Mouse (Mus musculus): ENCODE measurements around the gene Mrc2. TPM values are rescaled to one million over a fixed set of nuclear protein-coding genes. Genes with fewer than 3 reads are reported as not detected.

The Mrc2 gene
- polyA plus RNA-seq (2014; fragmentation: Nextera tagmentation; extraction: Ambion mirVana) = 4.4 and 6.1 TPM in 2 replicates

- peak within 1 kb of the TSS; percentile 97 for H3K4me2 ChIP-seq (ENCODE audit: low read length)
- under 1% methylated on average over 64 of the region's 75 CpGs for WGBS
- H3K27me3 ChIP-seq (ENCODE audit: control insufficient read depth, insufficient read depth, low read length) = no peaks in the 10 kb centered on the region
- peak within 1 kb of the TSS; percentile 59 to 60 for H3K4me3 ChIP-seq (ENCODE audit: control insufficient read depth in 1 of 2, insufficient read depth in 1 of 2, low read depth in 1 of 2, low read length in 2 of 2)
- H3K9ac ChIP-seq (ENCODE audit: low read length) = peak within 1 kb of the TSS; percentile 80
- ATAC-seq (ENCODE audit: insufficient number of reproducible peaks, insufficient read depth, low FRiP score, low read depth) = peak; percentile 58
- peak within 1 kb of the TSS; percentile 70 to 76 for H3K27ac ChIP-seq (replicated peaks in 1 of 2; ENCODE audit: control insufficient read depth in 1 of 2, insufficient read depth in 1 of 2, low read depth in 2 of 2, low read length in 2 of 2)
- H3K36me3 ChIP-seq (ENCODE audit: control insufficient read depth, insufficient read depth, low read length) = peaks cover 17% of the 10 kb centered on the region
- no peaks in the 10 kb centered on the region for H3K9me3 ChIP-seq (ENCODE audit: control insufficient read depth, low read length)
- H3K4me1 ChIP-seq (ENCODE audit: control insufficient read depth in 2 of 2, insufficient read depth in 2 of 2, low read length in 2 of 2) = peaks cover 22 to 43% of the 10 kb centered on the region in 2 experiments
These were observed at the start of gene Mrc2 for GRCm38 (mm10) chr11:105292124-105293071. Gene Mrc2, plus strand, starts transcription at chr11:105292643.

GRCm38 (mm10) chr11:105246369-105246768, 46.1 kb upstream of the Mrc2 start:
- peaks cover 91% of the 10 kb centered on the region for H3K36me3 ChIP-seq (ENCODE audit: control insufficient read depth, insufficient read depth, low read length)
- no peak overlapping the region for H3K9ac ChIP-seq (ENCODE audit: low read length)
- no peaks in the 10 kb centered on the region for H3K9me3 ChIP-seq (ENCODE audit: control insufficient read depth, low read length)
- no peak overlapping the region for H3K4me3 ChIP-seq (ENCODE audit: control insufficient read depth in 1 of 2, insufficient read depth in 1 of 2, low read depth in 1 of 2, low read length in 2 of 2)
- no peak for ATAC-seq (ENCODE audit: insufficient number of reproducible peaks, insufficient read depth, low FRiP score, low read depth)
- H3K4me1 ChIP-seq (ENCODE audit: control insufficient read depth in 2 of 2, insufficient read depth in 2 of 2, low read length in 2 of 2) = no peaks in the 10 kb centered on the region
- no peaks in the 10 kb centered on the region for H3K27me3 ChIP-seq (ENCODE audit: control insufficient read depth, insufficient read depth, low read length)
- 97% methylated on average over 1 of the region's 1 CpGs for WGBS
- H3K27ac ChIP-seq (replicated peaks in 1 of 2; ENCODE audit: control insufficient read depth in 1 of 2, insufficient read depth in 1 of 2, low read depth in 2 of 2, low read length in 2 of 2) = no peak overlapping the region
- no peak overlapping the region for H3K4me2 ChIP-seq (ENCODE audit: low read length)

GRCm38 (mm10) chr11:105246785-105247184, 45.7 kb upstream of the Mrc2 start:
- Histone ChIP-seq H3K27ac (replicated peaks in 1 of 2; ENCODE audit: control insufficient read depth in 1 of 2, insufficient read depth in 1 of 2, low read depth in 2 of 2, low read length in 2 of 2) (no peak overlapping the region), H3K4me1 (ENCODE audit: control insufficient read depth in 2 of 2, insufficient read depth in 2 of 2, low read length in 2 of 2) (no peaks in the 10 kb centered on the region), H3K9ac (ENCODE audit: low read length) (no peak overlapping the region), H3K27me3 (ENCODE audit: control insufficient read depth, insufficient read depth, low read length) (no peaks in the 10 kb centered on the region), H3K4me3 (ENCODE audit: control insufficient read depth in 1 of 2, insufficient read depth in 1 of 2, low read depth in 1 of 2, low read length in 2 of 2) (no peak overlapping the region), H3K9me3 (ENCODE audit: control insufficient read depth, low read length) (no peaks in the 10 kb centered on the region), H3K4me2 (ENCODE audit: low read length) (no peak overlapping the region), H3K36me3 (ENCODE audit: control insufficient read depth, insufficient read depth, low read length) (peaks cover 90% of the 10 kb centered on the region)
- no peak for ATAC-seq (ENCODE audit: insufficient number of reproducible peaks, insufficient read depth, low FRiP score, low read depth)
- 86% methylated on average over 6 of the region's 6 CpGs for WGBS

DNA sequence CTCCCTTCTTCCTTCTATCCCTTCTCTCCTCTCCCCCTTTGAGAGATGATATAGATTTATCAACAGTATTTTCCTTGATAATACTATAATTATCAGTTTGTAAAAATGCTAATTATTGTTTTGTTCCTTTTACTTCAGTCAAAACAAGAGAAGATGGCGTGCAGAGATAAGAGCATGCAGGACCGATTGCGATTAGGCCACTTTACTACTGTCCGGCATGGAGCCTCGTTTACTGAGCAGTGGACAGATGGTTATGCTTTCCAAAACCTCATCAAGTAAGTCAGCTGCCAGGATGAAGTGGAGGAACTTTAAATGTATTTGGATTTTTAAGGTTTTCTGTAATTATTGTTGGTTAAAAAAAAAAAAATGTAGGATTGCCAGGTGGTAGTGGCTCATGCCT, 45.1 kb upstream of the Mrc2 start:
- no peak for ATAC-seq (ENCODE audit: insufficient number of reproducible peaks, insufficient read depth, low FRiP score, low read depth)

GRCm38 (mm10) chr11:105259733-105260132, 32.7 kb upstream of the Mrc2 start:
- H3K4me1 ChIP-seq (ENCODE audit: control insufficient read depth in 2 of 2, insufficient read depth in 2 of 2, low read length in 2 of 2) = no peaks in the 10 kb centered on the region
- H3K36me3 ChIP-seq (ENCODE audit: control insufficient read depth, insufficient read depth, low read length) = peaks cover 87% of the 10 kb centered on the region
- H3K9me3 ChIP-seq (ENCODE audit: control insufficient read depth, low read length) = no peaks in the 10 kb centered on the region
- H3K4me3 ChIP-seq (ENCODE audit: control insufficient read depth in 1 of 2, insufficient read depth in 1 of 2, low read depth in 1 of 2, low read length in 2 of 2) = no peak overlapping the region
- H3K27me3 ChIP-seq (ENCODE audit: control insufficient read depth, insufficient read depth, low read length) = no peaks in the 10 kb centered on the region
- no peak overlapping the region for H3K27ac ChIP-seq (replicated peaks in 1 of 2; ENCODE audit: control insufficient read depth in 1 of 2, insufficient read depth in 1 of 2, low read depth in 2 of 2, low read length in 2 of 2)
- H3K4me2 ChIP-seq (ENCODE audit: low read length) = no peak overlapping the region
- ATAC-seq (ENCODE audit: insufficient number of reproducible peaks, insufficient read depth, low FRiP score, low read depth) = no peak
- WGBS = 51% methylated on average over 3 of the region's 3 CpGs
- no peak overlapping the region for H3K9ac ChIP-seq (ENCODE audit: low read length)

More for the DNA sequence above, 45.1 kb upstream of the Mrc2 start:
- H3K27ac ChIP-seq (replicated peaks in 1 of 2; ENCODE audit: control insufficient read depth in 1 of 2, insufficient read depth in 1 of 2, low read depth in 2 of 2, low read length in 2 of 2) = no peak overlapping the region
- H3K4me2 ChIP-seq (ENCODE audit: low read length) = no peak overlapping the region
- H3K4me1 ChIP-seq (ENCODE audit: control insufficient read depth in 2 of 2, insufficient read depth in 2 of 2, low read length in 2 of 2) = no peaks in the 10 kb centered on the region
- H3K36me3 ChIP-seq (ENCODE audit: control insufficient read depth, insufficient read depth, low read length) = peaks cover 89% of the 10 kb centered on the region
- H3K9me3 ChIP-seq (ENCODE audit: control insufficient read depth, low read length) = no peaks in the 10 kb centered on the region
- 95% methylated on average over 5 of the region's 5 CpGs for WGBS
- H3K9ac ChIP-seq (ENCODE audit: low read length) = no peak overlapping the region
- H3K27me3 ChIP-seq (ENCODE audit: control insufficient read depth, insufficient read depth, low read length) = no peaks in the 10 kb centered on the region
- H3K4me3 ChIP-seq (ENCODE audit: control insufficient read depth in 1 of 2, insufficient read depth in 1 of 2, low read depth in 1 of 2, low read length in 2 of 2) = no peak overlapping the region

- H3K9ac ChIP-seq (ENCODE audit: low read length) = no peak overlapping the region
- no peaks in the 10 kb centered on the region for H3K4me1 ChIP-seq (ENCODE audit: control insufficient read depth in 2 of 2, insufficient read depth in 2 of 2, low read length in 2 of 2)
- H3K4me2 ChIP-seq (ENCODE audit: low read length) = no peak overlapping the region
- no peaks in the 10 kb centered on the region for H3K27me3 ChIP-seq (ENCODE audit: control insufficient read depth, insufficient read depth, low read length)
- no peak for ATAC-seq (ENCODE audit: insufficient number of reproducible peaks, insufficient read depth, low FRiP score, low read depth)
- H3K36me3 ChIP-seq (ENCODE audit: control insufficient read depth, insufficient read depth, low read length) = peaks cover 79% of the 10 kb centered on the region
- no peak overlapping the region for H3K27ac ChIP-seq (replicated peaks in 1 of 2; ENCODE audit: control insufficient read depth in 1 of 2, insufficient read depth in 1 of 2, low read depth in 2 of 2, low read length in 2 of 2)
- H3K4me3 ChIP-seq (ENCODE audit: control insufficient read depth in 1 of 2, insufficient read depth in 1 of 2, low read depth in 1 of 2, low read length in 2 of 2) = no peak overlapping the region
- WGBS = 86% methylated on average over 5 of the region's 5 CpGs
- no peaks in the 10 kb centered on the region for H3K9me3 ChIP-seq (ENCODE audit: control insufficient read depth, low read length)
These were observed 31.3 kb upstream of the Mrc2 start for GRCm38 (mm10) chr11:105261116-105261515.

- 81% methylated on average over 4 of the region's 4 CpGs for WGBS
- H3K36me3 ChIP-seq (ENCODE audit: control insufficient read depth, insufficient read depth, low read length) = peaks cover 79% of the 10 kb centered on the region
- H3K27me3 ChIP-seq (ENCODE audit: control insufficient read depth, insufficient read depth, low read length) = no peaks in the 10 kb centered on the region
- H3K9ac ChIP-seq (ENCODE audit: low read length) = no peak overlapping the region
- H3K27ac ChIP-seq (replicated peaks in 1 of 2; ENCODE audit: control insufficient read depth in 1 of 2, insufficient read depth in 1 of 2, low read depth in 2 of 2, low read length in 2 of 2) = no peak overlapping the region
- no peak overlapping the region for H3K4me2 ChIP-seq (ENCODE audit: low read length)
- no peak overlapping the region for H3K4me3 ChIP-seq (ENCODE audit: control insufficient read depth in 1 of 2, insufficient read depth in 1 of 2, low read depth in 1 of 2, low read length in 2 of 2)
- no peak for ATAC-seq (ENCODE audit: insufficient number of reproducible peaks, insufficient read depth, low FRiP score, low read depth)
- H3K4me1 ChIP-seq (ENCODE audit: control insufficient read depth in 2 of 2, insufficient read depth in 2 of 2, low read length in 2 of 2) = no peaks in the 10 kb centered on the region
- no peaks in the 10 kb centered on the region for H3K9me3 ChIP-seq (ENCODE audit: control insufficient read depth, low read length)
These were observed 30.7 kb upstream of the Mrc2 start for GRCm38 (mm10) chr11:105261601-105262351.
